Mouse (Mus musculus): ENCODE measurements around the gene Galk2. TPM values are rescaled to one million over a fixed set of nuclear protein-coding genes. Genes with fewer than 3 reads are reported as not detected.
A peak's percentile ranks its signal among the peaks of the same experiment; 100 is the strongest.

Gene Galk2
- polyA plus RNA-seq, 1 experiment from 2014 or later = 23.6 TPM

GRCm38 (mm10) chr2:125838091-125838490, 20.8 kb upstream of the Galk2 start:
- Histone ChIP-seq H3K4me2 (no peak overlapping the region), H3K4me3 (ENCODE audit: low read depth, low read length) (no peak overlapping the region), H3K27me3 (replicated peaks; ENCODE audit: control insufficient read depth, insufficient read depth, low read length) (no peaks in the 10 kb centered on the region), H3K9me3 (ENCODE audit: control insufficient read depth, low read length) (no peaks in the 10 kb centered on the region), H3K36me3 (ENCODE audit: control insufficient read depth, insufficient read depth, low read length) (peaks cover 31% of the 10 kb centered on the region), H3K4me1 (replicated peaks; ENCODE audit: control insufficient read depth, insufficient read depth, low read length) (no peaks in the 10 kb centered on the region), H3K27ac (ENCODE audit: low read depth, low read length) (no peak overlapping the region), H3K9ac (ENCODE audit: low read depth, low read length) (no peak overlapping the region)
- WGBS = 80% methylated on average over 7 of the region's 7 CpGs
- ATAC-seq (replicated peaks; ENCODE audit: low FRiP score) = no peak
- DNase-seq (ENCODE audit: low spot score) = no peak

GRCm38 (mm10) chr2:125838708-125839284, 20.1 kb upstream of the Galk2 start:
- no peak for DNase-seq (ENCODE audit: low spot score)
- Histone ChIP-seq H3K9ac (ENCODE audit: low read depth, low read length) (no peak overlapping the region), H3K27ac (ENCODE audit: low read depth, low read length) (no peak overlapping the region), H3K4me2 (no peak overlapping the region), H3K9me3 (ENCODE audit: control insufficient read depth, low read length) (no peaks in the 10 kb centered on the region), H3K4me3 (ENCODE audit: low read depth, low read length) (no peak overlapping the region), H3K36me3 (ENCODE audit: control insufficient read depth, insufficient read depth, low read length) (peaks cover 32% of the 10 kb centered on the region), H3K27me3 (replicated peaks; ENCODE audit: control insufficient read depth, insufficient read depth, low read length) (no peaks in the 10 kb centered on the region), H3K4me1 (replicated peaks; ENCODE audit: control insufficient read depth, insufficient read depth, low read length) (no peaks in the 10 kb centered on the region)
- ATAC-seq (replicated peaks; ENCODE audit: low FRiP score) = no peak
- 87% methylated on average over 2 of the region's 2 CpGs for WGBS

- Histone ChIP-seq H3K4me1 (replicated peaks; ENCODE audit: control insufficient read depth, insufficient read depth, low read length) (peaks cover 28% of the 10 kb centered on the region), H3K4me3 (ENCODE audit: low read depth, low read length) (no peak overlapping the region; the same call in 1 of the 2 replicates), H3K36me3 (ENCODE audit: control insufficient read depth, insufficient read depth, low read length) (peaks cover 12% of the 10 kb centered on the region; the same call in 1 of the 2 replicates), H3K27ac (ENCODE audit: low read depth, low read length) (peak overlapping the region; percentile 77), H3K4me2 (peak overlapping the region; percentile 39), H3K9ac (ENCODE audit: low read depth, low read length) (peak overlapping the region; percentile 50; the same call in 1 of the 2 replicates), H3K27me3 (replicated peaks; ENCODE audit: control insufficient read depth, insufficient read depth, low read length) (no peaks in the 10 kb centered on the region), H3K9me3 (ENCODE audit: control insufficient read depth, low read length) (no peaks in the 10 kb centered on the region)
- ATAC-seq (replicated peaks; ENCODE audit: low FRiP score) (peak; percentile 93), DNase-seq (ENCODE audit: low spot score) (no peak)
- WGBS = 48% methylated on average over 2 of the region's 2 CpGs
Observed at GRCm38 (mm10) chr2:125851237-125851636, 7.7 kb upstream of the Galk2 start.

- peak overlapping the region; percentile 98 for H3K9ac ChIP-seq (ENCODE audit: low read depth, low read length)
- no peak for DNase-seq (ENCODE audit: low spot score)
- peak overlapping the region; percentile 95 for H3K4me3 ChIP-seq (ENCODE audit: low read depth, low read length)
- no peaks in the 10 kb centered on the region for H3K9me3 ChIP-seq (ENCODE audit: control insufficient read depth, low read length)
- peaks cover 17% of the 10 kb centered on the region for H3K4me1 ChIP-seq (replicated peaks; ENCODE audit: control insufficient read depth, insufficient read depth, low read length)
- ATAC-seq (replicated peaks; ENCODE audit: low FRiP score) = no peak
- WGBS = 40% methylated on average over 3 of the region's 3 CpGs
- peak overlapping the region; percentile 69 for H3K4me2 ChIP-seq
- H3K27me3 ChIP-seq (replicated peaks; ENCODE audit: control insufficient read depth, insufficient read depth, low read length) = no peaks in the 10 kb centered on the region
- H3K27ac ChIP-seq (ENCODE audit: low read depth, low read length) = no peak overlapping the region
- 0 out of 2 replicates have a peak, but pooled peaks cover 2% of the 10 kb centered on the region for H3K36me3 ChIP-seq (ENCODE audit: control insufficient read depth, insufficient read depth, low read length)
Observed at GRCm38 (mm10) chr2:125857707-125858106, 1.2 kb upstream of the Galk2 start.

GRCm38 (mm10) chr2:125863799-125864198, 4.9 kb downstream of the Galk2 start:
- Histone ChIP-seq H3K9me3 (ENCODE audit: control insufficient read depth, low read length) (no peaks in the 10 kb centered on the region), H3K9ac (ENCODE audit: low read depth, low read length) (no peak overlapping the region), H3K4me3 (ENCODE audit: low read depth, low read length) (no peak overlapping the region), H3K27ac (ENCODE audit: low read depth, low read length) (no peak overlapping the region), H3K4me2 (peak overlapping the region; percentile 21; the same call in 1 of the 2 replicates), H3K36me3 (ENCODE audit: control insufficient read depth, insufficient read depth, low read length) (no peaks in the 10 kb centered on the region), H3K27me3 (replicated peaks; ENCODE audit: control insufficient read depth, insufficient read depth, low read length) (no peaks in the 10 kb centered on the region), H3K4me1 (replicated peaks; ENCODE audit: control insufficient read depth, insufficient read depth, low read length) (peaks cover 28% of the 10 kb centered on the region)
- WGBS = 59% methylated on average over 3 of the region's 3 CpGs
- peak; percentile 55 for ATAC-seq (replicated peaks; ENCODE audit: low FRiP score)
- DNase-seq (ENCODE audit: low spot score) = no peak

- no peak overlapping the region for H3K27ac ChIP-seq (ENCODE audit: low read depth, low read length)
- H3K4me1 ChIP-seq (replicated peaks; ENCODE audit: control insufficient read depth, insufficient read depth, low read length) = peaks cover 28% of the 10 kb centered on the region
- ATAC-seq (replicated peaks; ENCODE audit: low FRiP score) (peak; percentile 82), DNase-seq (ENCODE audit: low spot score) (no peak)
- H3K9ac ChIP-seq (ENCODE audit: low read depth, low read length) = no peak overlapping the region
- no peaks in the 10 kb centered on the region for H3K27me3 ChIP-seq (replicated peaks; ENCODE audit: control insufficient read depth, insufficient read depth, low read length)
- H3K9me3 ChIP-seq (ENCODE audit: control insufficient read depth, low read length) = no peaks in the 10 kb centered on the region
- H3K4me3 ChIP-seq (ENCODE audit: low read depth, low read length) = no peak overlapping the region
- WGBS = 77% methylated on average over 1 of the region's 1 CpGs
- peak overlapping the region; percentile 21; the same call in 1 of the 2 replicates for H3K4me2 ChIP-seq
- no peaks in the 10 kb centered on the region for H3K36me3 ChIP-seq (ENCODE audit: control insufficient read depth, insufficient read depth, low read length)
Observed at GRCm38 (mm10) chr2:125864551-125864950, 5.6 kb downstream of the Galk2 start.

- ATAC-seq (replicated peaks; ENCODE audit: low FRiP score) = no peak
- Histone ChIP-seq H3K27ac (ENCODE audit: low read depth, low read length) (no peak overlapping the region), H3K36me3 (ENCODE audit: control insufficient read depth, insufficient read depth, low read length) (no peaks in the 10 kb centered on the region), H3K27me3 (replicated peaks; ENCODE audit: control insufficient read depth, insufficient read depth, low read length) (no peaks in the 10 kb centered on the region), H3K9ac (ENCODE audit: low read depth, low read length) (no peak overlapping the region; the same call in 1 of the 2 replicates), H3K4me3 (ENCODE audit: low read depth, low read length) (peak overlapping the region; percentile 65; the same call in 1 of the 2 replicates), H3K9me3 (ENCODE audit: control insufficient read depth, low read length) (no peaks in the 10 kb centered on the region), H3K4me2 (peak overlapping the region; percentile 82), H3K4me1 (replicated peaks; ENCODE audit: control insufficient read depth, insufficient read depth, low read length) (peaks cover 28% of the 10 kb centered on the region)
- no peak for DNase-seq (ENCODE audit: low spot score)
Observed at GRCm38 (mm10) chr2:125865585-125865984, 6.7 kb downstream of the Galk2 start.

GRCm38 (mm10) chr2:125866058-125866740, 7.3 kb downstream of the Galk2 start:
- H3K4me1 ChIP-seq (replicated peaks; ENCODE audit: control insufficient read depth, insufficient read depth, low read length) = peaks cover 28% of the 10 kb centered on the region
- H3K36me3 ChIP-seq (ENCODE audit: control insufficient read depth, insufficient read depth, low read length) = no peaks in the 10 kb centered on the region
- H3K27me3 ChIP-seq (replicated peaks; ENCODE audit: control insufficient read depth, insufficient read depth, low read length) = no peaks in the 10 kb centered on the region
- H3K9me3 ChIP-seq (ENCODE audit: control insufficient read depth, low read length) = no peaks in the 10 kb centered on the region
- 5% methylated on average over 23 of the region's 23 CpGs for WGBS
- H3K9ac ChIP-seq (ENCODE audit: low read depth, low read length) = peak overlapping the region; percentile 69
- peak overlapping the region; percentile 82 for H3K4me2 ChIP-seq
- DNase-seq (ENCODE audit: low spot score) = peak; percentile 58
- peak overlapping the region; percentile 65 for H3K4me3 ChIP-seq (ENCODE audit: low read depth, low read length)
- peak; percentile 65 for ATAC-seq (replicated peaks; ENCODE audit: low FRiP score)
- no peak overlapping the region for H3K27ac ChIP-seq (ENCODE audit: low read depth, low read length)

- Histone ChIP-seq H3K36me3 (ENCODE audit: control insufficient read depth, insufficient read depth, low read length) (no peaks in the 10 kb centered on the region), H3K9ac (ENCODE audit: low read depth, low read length) (no peak overlapping the region), H3K9me3 (ENCODE audit: control insufficient read depth, low read length) (no peaks in the 10 kb centered on the region), H3K4me3 (ENCODE audit: low read depth, low read length) (no peak overlapping the region), H3K27ac (ENCODE audit: low read depth, low read length) (no peak overlapping the region), H3K27me3 (replicated peaks; ENCODE audit: control insufficient read depth, insufficient read depth, low read length) (no peaks in the 10 kb centered on the region), H3K4me2 (no peak overlapping the region), H3K4me1 (replicated peaks; ENCODE audit: control insufficient read depth, insufficient read depth, low read length) (peaks cover 28% of the 10 kb centered on the region)
- ATAC-seq (replicated peaks; ENCODE audit: low FRiP score) (no peak), DNase-seq (ENCODE audit: low spot score) (no peak)
- 76% methylated on average over 3 of the region's 3 CpGs for WGBS
Observed at GRCm38 (mm10) chr2:125868301-125868700, 9.4 kb downstream of the Galk2 start.
